Mouse (Mus musculus) lung, embryonic 14.5 days (tissue): ENCODE measurements around the gene Nmnat2. TPM values are rescaled to one million over a fixed set of nuclear protein-coding genes. Genes with fewer than 3 reads are reported as not detected.

ENCODE experiments used
- ATAC-seq: fragments of 200-750 bp; cut with Nextera tagmentation; 2 replicates; pipeline ENCODE4 v1.8.0; 2017; ENCODE audit warnings: mild to moderate bottlenecking, moderate TSS enrichment, moderate library complexity; ENCODE audit not compliant: insufficient read depth
- DNase-seq: peaks from one replicate; pipeline ENCODE4 v3.0.0-alpha.2; 2015
- H3K27ac ChIP-seq: fragments of 300-500 bp; sonication (generic); 2 replicates; pipeline ENCODE4 v1.5.1; 2014; ENCODE audit warnings: low read depth, mild to moderate bottlenecking, moderate library complexity
- H3K27me3 ChIP-seq: fragments of 300-500 bp; sonication (generic); 2 replicates; pipeline ENCODE4 v1.6.1; 2014; ENCODE audit warnings: low read length, control low read depth; ENCODE audit not compliant: insufficient read depth
- H3K36me3 ChIP-seq: fragments of 300-500 bp; sonication (generic); 2 replicates; pipeline ENCODE4 v1.6.1; 2014; ENCODE audit warnings: control low read depth; ENCODE audit not compliant: insufficient read depth
- H3K4me1 ChIP-seq: fragments of 300-500 bp; sonication (generic); 2 replicates; pipeline ENCODE4 v1.6.1; 2014; ENCODE audit warnings: antibody characterized with exemption, control low read depth; ENCODE audit not compliant: insufficient read depth
- H3K4me2 ChIP-seq: fragments of 300-500 bp; sonication (generic); 2 replicates; pipeline ENCODE4 v1.6.1; 2014; ENCODE audit warnings: mild to moderate bottlenecking
- H3K4me3 ChIP-seq: fragments of 300-500 bp; sonication (generic); 2 replicates; pipeline ENCODE4 v1.5.1; 2014; ENCODE audit warnings: low read depth, low read length
- H3K9ac ChIP-seq: fragments of 300-500 bp; sonication (generic); 2 replicates; pipeline ENCODE4 v1.6.1; 2014
- H3K9me3 ChIP-seq: fragments of 300-500 bp; sonication (generic); 2 replicates; pipeline ENCODE4 v1.6.1; 2016; ENCODE audit warnings: low read depth, low read length, control low read depth
- CTCF ChIP-seq: IDR thresholded peaks from 2 replicates; pipeline ENCODE4 v1.5.1; 2016; ENCODE audit warnings: antibody characterized with exemption, low read depth
- WGBS: fragments of 180-500 bp; shearing (Covaris S2); extraction: QIAGEN DNeasy Blood & Tissue Kit; methylation state at CpG from one replicate; pipeline ENCODE4 v1.1.7; 2014; 5-methylcytosine and 5-hydroxymethylcytosine counted together
- polyA plus RNA-seq: library from polyadenylated mRNA; unstranded; fragments of >200 nt; fragmentation: Nextera tagmentation; extraction: Ambion mirVana; gene quantifications from 2 replicates; pipeline ENCODE4 v1.2.1, GENCODE M21; 2014

The Nmnat2 gene
- polyA plus RNA-seq, 1 experiment from 2014 or later: 3.6 TPM

DNA sequence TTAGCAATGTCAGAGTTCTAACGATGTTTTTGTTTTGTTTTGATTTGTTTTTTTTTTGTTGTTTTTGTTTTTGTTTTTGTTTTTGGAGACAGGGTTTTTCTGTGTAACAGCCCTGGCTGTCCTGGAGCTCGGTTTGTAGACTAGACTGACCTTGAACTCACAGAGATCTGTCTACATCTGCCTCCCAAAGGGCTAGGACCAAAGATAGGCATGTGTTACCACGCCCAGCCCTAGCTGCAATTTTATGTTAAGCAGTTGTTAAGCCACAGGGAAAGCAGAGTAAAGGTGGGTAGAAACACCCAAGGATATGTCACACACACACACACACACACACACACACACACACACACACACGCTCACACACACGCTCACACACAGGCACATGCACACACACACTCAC, 154.6 kb downstream of the Nmnat2 start:
- Histone ChIP-seq H3K36me3 (no peaks in the 10 kb centered on the region), H3K9ac (no peak overlapping the region), H3K4me2 (no peak overlapping the region), H3K4me1 (0 out of 2 replicates have a peak, but pooled peaks cover 2% of the 10 kb centered on the region), H3K9me3 (no peaks in the 10 kb centered on the region), H3K27ac (no peak overlapping the region), H3K4me3 (no peak overlapping the region), H3K27me3 (no peaks in the 10 kb centered on the region)
- DNase-seq: no peak
- ATAC-seq: no peak
- 79% methylated on average over 5 of the region's 5 CpGs for WGBS
- TF ChIP-seq CTCF: no peak

DNA sequence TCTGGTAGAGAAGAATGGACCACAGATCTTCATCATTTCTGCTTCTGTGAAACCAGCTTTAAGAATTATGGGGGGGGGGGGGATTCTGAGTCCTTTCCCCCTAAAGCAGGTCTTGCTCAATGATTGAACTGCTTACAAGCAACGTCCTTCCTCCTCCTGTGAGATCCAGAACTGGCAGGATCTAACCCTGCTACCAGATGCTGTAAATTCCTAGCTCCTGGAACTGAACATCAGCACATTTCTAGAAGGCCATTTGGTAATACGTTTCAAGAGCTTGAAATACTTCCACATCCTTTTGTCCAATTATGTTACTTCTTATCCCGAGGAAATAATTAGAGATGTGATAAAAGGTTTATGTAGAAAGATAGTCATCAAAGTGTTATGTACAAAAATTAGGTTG, 155.0 kb downstream of the Nmnat2 start:
- Histone ChIP-seq H3K4me1 (0 out of 2 replicates have a peak, but pooled peaks cover 2% of the 10 kb centered on the region), H3K36me3 (no peaks in the 10 kb centered on the region), H3K27me3 (no peaks in the 10 kb centered on the region), H3K27ac (no peak overlapping the region), H3K4me2 (no peak overlapping the region), H3K4me3 (no peak overlapping the region), H3K9me3 (no peaks in the 10 kb centered on the region), H3K9ac (no peak overlapping the region)
- no peak for TF ChIP-seq CTCF
- no peak for DNase-seq
- no peak for ATAC-seq
- 41% methylated on average over 3 of the region's 3 CpGs for WGBS

DNA sequence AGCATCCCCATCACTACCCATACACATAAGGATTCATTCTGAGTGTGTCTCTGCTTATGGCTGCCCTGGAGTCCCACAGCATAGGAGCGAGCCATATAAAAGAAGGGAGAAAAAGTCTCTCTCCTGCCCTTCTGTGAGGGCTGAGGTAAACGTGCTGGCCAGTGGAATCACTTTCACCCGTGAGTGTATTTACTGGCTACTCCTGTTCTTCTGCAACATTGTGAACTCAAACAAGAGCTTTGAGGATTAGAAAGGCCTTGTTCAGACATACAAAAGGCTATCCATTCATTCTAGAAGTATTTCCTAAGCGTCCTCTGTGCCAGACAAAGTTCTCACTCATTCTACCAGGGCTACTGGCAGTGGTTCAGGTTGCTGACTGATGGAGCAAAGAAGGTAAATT, 156.8 kb downstream of the Nmnat2 start:
- no peaks in the 10 kb centered on the region for H3K36me3 ChIP-seq
- no peaks in the 10 kb centered on the region for H3K27me3 ChIP-seq
- H3K4me2 ChIP-seq: no peak overlapping the region
- TF ChIP-seq CTCF: no peak
- no peaks in the 10 kb centered on the region for H3K9me3 ChIP-seq
- H3K4me1 ChIP-seq: no peaks in the 10 kb centered on the region
- ATAC-seq (no peak), DNase-seq (no peak)
- H3K27ac ChIP-seq: no peak overlapping the region
- 50% methylated on average over 4 of the region's 4 CpGs for WGBS
- H3K4me3 ChIP-seq: no peak overlapping the region
- no peak overlapping the region for H3K9ac ChIP-seq

DNA sequence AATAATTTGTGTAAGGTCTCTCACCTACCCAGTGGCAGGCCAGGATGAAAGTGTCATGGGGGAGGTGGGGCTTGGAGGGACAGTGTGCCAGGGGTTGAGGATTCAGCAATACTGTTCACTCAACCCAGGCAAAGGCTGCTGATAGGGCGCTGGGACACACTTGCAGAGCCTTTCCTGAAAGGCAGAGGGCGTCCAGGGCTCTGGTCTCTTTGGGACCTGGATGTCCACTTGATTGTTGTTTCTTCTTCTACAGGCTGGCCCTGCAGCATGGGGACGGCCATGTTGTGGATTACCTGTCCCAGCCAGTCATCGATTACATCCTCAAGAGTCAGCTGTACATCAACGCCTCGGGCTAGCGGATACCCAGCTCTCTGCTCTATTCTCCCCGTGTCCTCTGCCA, 160.5 kb downstream of the Nmnat2 start:
- H3K4me2 ChIP-seq: no peak overlapping the region
- H3K9me3 ChIP-seq: no peaks in the 10 kb centered on the region
- TF ChIP-seq CTCF: peak; percentile 31
- H3K4me3 ChIP-seq: no peak overlapping the region
- no peaks in the 10 kb centered on the region for H3K27me3 ChIP-seq
- no peak overlapping the region for H3K27ac ChIP-seq
- no peak for DNase-seq
- ATAC-seq: no peak
- WGBS: 84% methylated on average over 8 of the region's 8 CpGs
- H3K9ac ChIP-seq: no peak overlapping the region
- H3K4me1 ChIP-seq: no peaks in the 10 kb centered on the region
- no peaks in the 10 kb centered on the region for H3K36me3 ChIP-seq

DNA sequence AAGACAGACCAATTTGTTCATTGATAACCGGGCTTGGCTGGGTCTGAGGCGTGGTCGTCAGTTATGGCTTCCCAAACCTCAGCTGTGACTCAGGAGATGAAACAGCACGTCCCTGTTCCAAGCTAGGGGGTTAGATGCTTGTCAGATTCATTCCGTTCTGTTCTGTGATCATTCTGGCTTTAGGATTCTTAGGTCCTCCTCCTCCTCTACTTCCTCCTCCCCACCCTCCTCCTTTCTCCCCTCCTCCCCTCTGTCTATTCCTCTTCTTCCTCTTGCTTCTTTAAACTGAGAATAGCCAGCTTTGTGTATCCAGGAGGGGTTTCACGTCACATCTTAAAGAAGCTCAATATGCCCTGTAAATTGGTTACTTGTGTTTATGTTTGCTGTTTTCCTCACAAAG, 165.8 kb downstream of the Nmnat2 start:
- ATAC-seq: no peak
- no peak overlapping the region for H3K4me2 ChIP-seq
- WGBS: 63% methylated on average over 6 of the region's 6 CpGs

DNA sequence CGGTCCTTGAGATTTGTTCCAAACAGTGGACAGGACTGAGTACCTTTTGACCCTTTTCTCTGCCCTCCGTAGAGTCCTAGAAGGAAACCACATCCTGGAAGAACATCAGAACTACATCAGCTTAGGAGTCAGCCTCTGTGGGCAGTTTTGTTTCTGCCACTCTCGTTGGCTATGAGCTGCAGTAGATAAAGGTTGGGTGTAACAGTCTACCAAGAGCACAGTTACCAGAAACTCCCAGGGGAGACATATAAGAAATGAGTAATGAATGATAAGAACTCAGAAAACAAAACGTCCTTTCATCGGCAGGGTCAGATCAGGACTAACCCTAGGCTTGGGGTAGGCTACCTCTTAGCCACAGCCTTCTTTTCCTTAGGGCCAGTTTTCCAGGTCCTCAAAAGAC, 166.5 kb downstream of the Nmnat2 start:
- 71% methylated on average over 5 of the region's 5 CpGs for WGBS
- Histone ChIP-seq H3K36me3 (no peaks in the 10 kb centered on the region), H3K4me1 (no peaks in the 10 kb centered on the region)

More for the DNA sequence above, 165.8 kb downstream of the Nmnat2 start:
- Histone ChIP-seq H3K36me3 (no peaks in the 10 kb centered on the region), H3K4me1 (no peaks in the 10 kb centered on the region), H3K9me3 (no peaks in the 10 kb centered on the region), H3K4me3 (no peak overlapping the region), H3K9ac (no peak overlapping the region), H3K27me3 (no peaks in the 10 kb centered on the region), H3K27ac (no peak overlapping the region)
- no peak for DNase-seq
- no peak for TF ChIP-seq CTCF

DNA sequence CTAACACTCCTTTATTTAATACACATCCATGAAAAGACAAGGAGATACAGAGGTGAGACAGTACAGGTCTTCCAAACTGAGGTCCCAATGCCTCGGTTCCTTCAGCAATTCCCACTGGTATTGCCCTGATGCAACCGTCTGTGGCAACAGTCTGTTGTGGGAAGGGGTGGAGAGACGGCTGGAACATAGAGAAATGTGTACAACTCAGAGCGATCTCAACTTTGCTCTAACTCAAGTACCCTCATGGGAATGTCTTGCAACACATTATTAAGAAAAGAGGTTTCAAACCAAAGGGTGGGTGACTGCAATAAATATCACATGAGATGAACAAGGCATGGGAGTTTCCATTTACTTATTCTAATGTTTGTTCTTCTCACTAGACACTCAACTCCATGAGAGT, 168.0 kb downstream of the Nmnat2 start:
- Histone ChIP-seq H3K9me3 (no peaks in the 10 kb centered on the region), H3K27me3 (no peaks in the 10 kb centered on the region), H3K4me1 (no peaks in the 10 kb centered on the region), H3K36me3 (no peaks in the 10 kb centered on the region), H3K4me2 (no peak overlapping the region), H3K9ac (no peak overlapping the region), H3K4me3 (no peak overlapping the region), H3K27ac (no peak overlapping the region)
- DNase-seq (no peak), ATAC-seq (no peak)
- WGBS: 76% methylated on average over 4 of the region's 4 CpGs
- TF ChIP-seq CTCF: no peak

More for the DNA sequence above, 166.5 kb downstream of the Nmnat2 start:
- no peaks in the 10 kb centered on the region for H3K27me3 ChIP-seq
- H3K4me3 ChIP-seq: no peak overlapping the region
- no peak for DNase-seq
- no peaks in the 10 kb centered on the region for H3K9me3 ChIP-seq
- no peak for TF ChIP-seq CTCF
- H3K9ac ChIP-seq: no peak overlapping the region
- no peak for ATAC-seq
- no peak overlapping the region for H3K27ac ChIP-seq
- no peak overlapping the region for H3K4me2 ChIP-seq

DNA sequence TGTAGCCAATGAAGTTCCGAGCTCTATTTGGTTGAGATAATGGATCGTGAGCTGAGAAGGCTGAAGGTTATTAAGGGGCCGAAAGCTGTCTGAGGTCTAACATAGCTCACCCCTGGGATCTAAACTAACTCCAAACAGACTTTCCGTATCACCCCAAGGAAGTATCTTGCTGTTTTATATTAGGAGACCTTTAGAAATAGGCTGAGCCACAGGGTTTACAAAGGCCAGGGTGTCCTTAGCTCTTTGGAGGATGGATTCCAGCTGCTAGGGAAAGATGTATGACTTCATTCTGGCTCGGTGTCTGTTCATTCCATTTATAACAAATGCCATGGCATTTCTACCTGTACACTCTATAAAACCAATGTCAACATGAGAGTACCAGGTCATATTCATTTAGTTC, 169.7 kb downstream of the Nmnat2 start:
- no peak for ATAC-seq
- no peak for DNase-seq
- 65% methylated on average over 5 of the region's 5 CpGs for WGBS

More for the DNA sequence above, 169.7 kb downstream of the Nmnat2 start:
- H3K27me3 ChIP-seq: no peaks in the 10 kb centered on the region
- H3K36me3 ChIP-seq: no peaks in the 10 kb centered on the region
- no peaks in the 10 kb centered on the region for H3K9me3 ChIP-seq
- no peak overlapping the region for H3K4me3 ChIP-seq
- no peak overlapping the region for H3K27ac ChIP-seq
- H3K4me2 ChIP-seq: no peak overlapping the region
- no peak for TF ChIP-seq CTCF
- no peak overlapping the region for H3K9ac ChIP-seq
- no peaks in the 10 kb centered on the region for H3K4me1 ChIP-seq
